Mouse (Mus musculus) embryonic facial prominence, embryonic 14.5 days (tissue): ENCODE measurements around the gene Krtap12-1. TPM values are rescaled to one million over a fixed set of nuclear protein-coding genes. Genes with fewer than 3 reads are reported as not detected.
"Not testable (repeated sequence)": the region's sequence is repeated elsewhere in the genome, so short reads cannot be mapped to it uniquely, and the experiment has no call there.

Experiments
- ATAC-seq: fragments of 200-750 bp; cut with Nextera tagmentation; 2 replicates; pipeline ENCODE4 v1.8.0; 2017; ENCODE audit warnings: low read depth, moderate number of reproducible peaks, moderate TSS enrichment
- DNase-seq: peaks from one replicate; pipeline ENCODE4 v3.0.0-alpha.2; 2015; ENCODE audit warnings: low spot score
- H3K27ac ChIP-seq: fragments of 300-500 bp; sonication (generic); replicated peaks from 2 replicates; pipeline ENCODE4 v1.5.1; 2014; ENCODE audit warnings: low read depth, mild to moderate bottlenecking, low read length, moderate library complexity
- H3K27me3 ChIP-seq: fragments of 300-500 bp; sonication (generic); replicated peaks from 2 replicates; pipeline ENCODE4 v1.6.1; 2014; ENCODE audit warnings: low read length; ENCODE audit not compliant: control insufficient read depth, insufficient read depth
- H3K36me3 ChIP-seq: fragments of 300-500 bp; sonication (generic); 2 replicates; pipeline ENCODE4 v1.6.1; 2014; ENCODE audit warnings: low read length, mixed read lengths; ENCODE audit not compliant: control insufficient read depth, insufficient read depth
- H3K4me1 ChIP-seq: fragments of 300-500 bp; sonication (generic); 2 replicates; pipeline ENCODE4 v1.6.1; 2014; ENCODE audit warnings: antibody characterized with exemption, low read length; ENCODE audit not compliant: control insufficient read depth, insufficient read depth
- H3K4me2 ChIP-seq: fragments of 300-500 bp; sonication (generic); 2 replicates; pipeline ENCODE4 v1.6.1; 2014; ENCODE audit warnings: low read depth, mild to moderate bottlenecking, low read length, moderate library complexity, mixed read lengths
- H3K4me3 ChIP-seq: fragments of 300-500 bp; sonication (generic); 2 replicates; pipeline ENCODE4 v1.5.1; 2014; ENCODE audit warnings: low read depth, mild to moderate bottlenecking, low read length
- H3K9ac ChIP-seq: fragments of 300-500 bp; sonication (generic); 2 replicates; pipeline ENCODE4 v1.6.1; 2014; ENCODE audit warnings: low read depth, mild to moderate bottlenecking, low read length, moderate library complexity, mixed read lengths
- H3K9me3 ChIP-seq: fragments of 300-500 bp; sonication (generic); 2 replicates; pipeline ENCODE4 v1.6.1; 2016; ENCODE audit warnings: low read length; ENCODE audit not compliant: control insufficient read depth
- WGBS: fragments of 180-500 bp; shearing (Covaris S2); extraction: QIAGEN DNeasy Blood & Tissue Kit; methylation state at CpG from one replicate; pipeline ENCODE4 v1.1.7; 2014; 5-methylcytosine and 5-hydroxymethylcytosine counted together
- polyA plus RNA-seq: library from polyadenylated mRNA; unstranded; fragments of >200 nt; fragmentation: Nextera tagmentation; extraction: Ambion mirVana; gene quantifications from 2 replicates; pipeline ENCODE4 v1.2.1, GENCODE M21; 2014

The Krtap12-1 gene
- polyA plus RNA-seq, 1 experiment from 2014 or later: not detected

GRCm38 (mm10) chr10:77753448-77753847 lies 33.0 kb downstream of the Krtap12-1 start:
- H3K27me3 ChIP-seq: no peaks in the 10 kb centered on the region
- H3K27ac ChIP-seq: no peak overlapping the region
- no peak for DNase-seq
- no peaks in the 10 kb centered on the region for H3K36me3 ChIP-seq
- no peaks in the 10 kb centered on the region for H3K9me3 ChIP-seq
- H3K4me2 ChIP-seq: no peak overlapping the region
- H3K4me3 ChIP-seq: no peak overlapping the region
- H3K4me1 ChIP-seq: no peaks in the 10 kb centered on the region
- no peak for ATAC-seq
- no peak overlapping the region for H3K9ac ChIP-seq

GRCm38 (mm10) chr10:77759582-77759981 lies 39.2 kb downstream of the Krtap12-1 start, which contains the start of gene Gm3233:
Gene Gm3233, minus strand, starts transcription at chr10:77759682.
- H3K4me2 ChIP-seq, H3K27me3 ChIP-seq, H3K4me1 ChIP-seq, H3K36me3 ChIP-seq, H3K9ac ChIP-seq, DNase-seq, H3K9me3 ChIP-seq, H3K4me3 ChIP-seq, ATAC-seq, H3K27ac ChIP-seq: not testable (repeated sequence)
- no CpG with 5 or more reads among the region's 1 CpGs for WGBS

GRCm38 (mm10) chr10:77769727-77770126 lies 49.3 kb downstream of the Krtap12-1 start:
- no peak for ATAC-seq
- WGBS: 61% methylated on average over 1 of the region's 1 CpGs
- H3K4me3 ChIP-seq: no peak overlapping the region

More at GRCm38 (mm10) chr10:77769727-77770126, 49.3 kb downstream of the Krtap12-1 start:
- no peak for DNase-seq
- no peaks in the 10 kb centered on the region for H3K9me3 ChIP-seq
- no peaks in the 10 kb centered on the region for H3K4me1 ChIP-seq
- no peak overlapping the region for H3K9ac ChIP-seq
- no peak overlapping the region for H3K4me2 ChIP-seq
- H3K36me3 ChIP-seq: no peaks in the 10 kb centered on the region
- no peaks in the 10 kb centered on the region for H3K27me3 ChIP-seq
- H3K27ac ChIP-seq: no peak overlapping the region

Other genes starting within 250 kb of the Krtap12-1 start
- gene Fam207a, start 204.8 kb upstream of the Krtap12-1 start, polyA plus RNA-seq: 34.2 and 38.5 TPM in 2 replicates
- 3.0 and 3.5 TPM in 2 replicates for gene Itgb2, start 190.3 kb upstream of the Krtap12-1 start, polyA plus RNA-seq
- gene Pttg1ip, start 138.9 kb upstream of the Krtap12-1 start, polyA plus RNA-seq: 135 and 143 TPM in 2 replicates
- gene Sumo3, start 114.5 kb upstream of the Krtap12-1 start, polyA plus RNA-seq: 261 and 281 TPM in 2 replicates
- gene Gm49325, start 114.4 kb upstream of the Krtap12-1 start, polyA plus RNA-seq: 4.1 and 7.4 TPM in 2 replicates
- 66.1 and 69.5 TPM in 2 replicates for gene Ube2g2, start 98.3 kb upstream of the Krtap12-1 start, polyA plus RNA-seq
- gene Tspear, start 34.0 kb upstream of the Krtap12-1 start, polyA plus RNA-seq: 1.0 and 1.3 TPM in 2 replicates
- not detected in 2 replicates for gene Gm19402, start 29.8 kb upstream of the Krtap12-1 start, polyA plus RNA-seq
- gene Gm9508, start 23.4 kb upstream of the Krtap12-1 start, polyA plus RNA-seq: not detected in 2 replicates
- gene Gm10272, start 14.0 kb upstream of the Krtap12-1 start, polyA plus RNA-seq: not detected in 2 replicates
- 0.57 TPM in 1 of 2 replicates, not detected in the other for gene Gm10024, start 9.1 kb upstream of the Krtap12-1 start, polyA plus RNA-seq
- not detected in 2 replicates for gene Gm10142, start 4.8 kb upstream of the Krtap12-1 start, polyA plus RNA-seq
- gene Gm10100, start 5.9 kb downstream of the Krtap12-1 start, polyA plus RNA-seq: not detected in 2 replicates
- not detected in 2 replicates for gene Gm18596, start 22.0 kb downstream of the Krtap12-1 start, polyA plus RNA-seq
- not detected in 2 replicates for gene Gm9736, start 30.8 kb downstream of the Krtap12-1 start, polyA plus RNA-seq
- gene Gm3233, start 39.1 kb downstream of the Krtap12-1 start, polyA plus RNA-seq: not detected in 2 replicates
- not detected in 2 replicates for gene Gm3238, start 50.7 kb downstream of the Krtap12-1 start, polyA plus RNA-seq
- gene Gm7138, start 56.3 kb downstream of the Krtap12-1 start, polyA plus RNA-seq: not detected in 2 replicates
- gene Gm3250, start 61.9 kb downstream of the Krtap12-1 start, polyA plus RNA-seq: not detected in 2 replicates
- gene Gm7137, start 67.6 kb downstream of the Krtap12-1 start, polyA plus RNA-seq: not detected in 2 replicates
- not detected in 2 replicates for gene Gm9639, start 74.5 kb downstream of the Krtap12-1 start, polyA plus RNA-seq
- not detected in 2 replicates for gene Gm19668, start 78.5 kb downstream of the Krtap12-1 start, polyA plus RNA-seq
- not detected in 2 replicates for gene Gm9507, start 91.2 kb downstream of the Krtap12-1 start, polyA plus RNA-seq
- gene Gm2696, start 94.1 kb downstream of the Krtap12-1 start, polyA plus RNA-seq: not detected in 2 replicates
- gene Krtap10-4, start 106.5 kb downstream of the Krtap12-1 start, polyA plus RNA-seq: not detected in 2 replicates
- not detected in 2 replicates for gene Krtap10-10, start 115.3 kb downstream of the Krtap12-1 start, polyA plus RNA-seq
- gene Gm36176, start 126.2 kb downstream of the Krtap12-1 start, polyA plus RNA-seq: not detected in 2 replicates
- 0.33 TPM in 1 of 2 replicates, not detected in the other for gene Gm10318, start 132.3 kb downstream of the Krtap12-1 start, polyA plus RNA-seq
- 0.28 TPM in 1 of 2 replicates, not detected in the other for gene Gm3285, start 141.4 kb downstream of the Krtap12-1 start, polyA plus RNA-seq
- gene Lrrc3, start 181.9 kb downstream of the Krtap12-1 start, polyA plus RNA-seq: 3.7 and 4.2 TPM in 2 replicates
- gene Trpm2, start 250.0 kb downstream of the Krtap12-1 start, polyA plus RNA-seq: 0.41 and 1.4 TPM in 2 replicates